Comparison of ENCODE assay signal across 36 mouse cellular contexts in genomic region chr5:114861730-114862129, GRCm38 (mm10). TPM values are rescaled to one million over a fixed set of nuclear protein-coding genes. Genes with fewer than 3 reads are reported as not detected.
A peak's percentile ranks its signal among the peaks of the same experiment; 100 is the strongest.
DNase-seq lines count a peak whose midpoint lies in the region; ATAC-seq and TF ChIP-seq lines count a peak whose summit lies in the region.
"Had no signal": no experiment of that assay in that cellular context is flagged by ENCODE, and none has a peak within 500 bp of the region (broad histone marks: within the 10 kb centered on the region; RNA-seq: fewer than 3 reads in every experiment).

No protein-coding gene starts in this region.

- no peaks in the 10 kb centered on the region for H3K36me3 ChIP-seq in kidney, embryonic 15.5 days
- no peaks in the 10 kb centered on the region for H3K36me3 ChIP-seq in kidney, adult 2 months (ENCODE audit: control insufficient read depth, insufficient read depth, low read length)
- H3K36me3 ChIP-seq: hindbrain, embryonic 12.5 days had no signal

- no peak overlapping the region for H3K27ac ChIP-seq in kidney, embryonic 15.5 days
- H3K27ac ChIP-seq in kidney, adult 2 months (ENCODE audit: insufficient read depth, low read depth, low read length): no peak overlapping the region
- H3K27ac ChIP-seq: hindbrain, embryonic 12.5 days had no signal

- H3K4me2 ChIP-seq in kidney, embryonic 15.5 days: no peak overlapping the region
- H3K4me2 ChIP-seq: hindbrain, embryonic 12.5 days; liver, embryonic 11.5 days had no signal

- H3K4me1 ChIP-seq in kidney, embryonic 15.5 days: peaks cover 12% of the 10 kb centered on the region; the same call in 1 of the 2 replicates
- H3K4me1 ChIP-seq in kidney, adult 2 months (ENCODE audit: control insufficient read depth, insufficient read depth, low read length): peaks cover 3% of the 10 kb centered on the region; the same call in 1 of the 2 replicates

- TF ChIP-seq CTCF in kidney, adult 2 months (conservative IDR thresholded peaks at IDR 0.05; ENCODE audit: insufficient read depth, insufficient read length, low read depth, low read length): no peak

- peak; percentile 34 for DNase-seq in kidney, adult 18-20 months
- peak; percentile 75 for DNase-seq in kidney, adult 2 months
- peak; percentile 63 for DNase-seq in kidney, adult 9 months
- DNase-seq in kidney, postnatal 36 days: peak; percentile 50 to 73
- no peak for DNase-seq in lung, postnatal 25 days (ENCODE audit: low spot score)
- no peak for DNase-seq in heart, postnatal 4 days
- DNase-seq: adrenal gland, adult 8-10 months; B cell, adult 2 months; cerebellum, adult 11-12 months; cerebellum, adult 9-11 months; gastrocnemius, postnatal 10 days; heart, postnatal 14 days; lung, adult 2 months; lung, postnatal 10 days; midbrain, embryonic 14.5 days; retina, postnatal 1 day; right cerebral cortex, postnatal 25 days; thymus, adult 2 months; thymus, postnatal 36 days had no signal

- no peak for ATAC-seq in kidney, embryonic 15.5 days (replicated peaks; ENCODE audit: low FRiP score)
- ATAC-seq: intestine, embryonic 16.5 days had no signal

- H3K9me3 ChIP-seq in kidney, embryonic 15.5 days (replicated peaks): no peaks in the 10 kb centered on the region
- H3K9me3 ChIP-seq: hindbrain, embryonic 12.5 days had no signal

- peaks cover 11% of the 10 kb centered on the region for H3K27me3 ChIP-seq in kidney, embryonic 15.5 days
- no peaks in the 10 kb centered on the region for H3K27me3 ChIP-seq in kidney, adult 2 months (replicated peaks; ENCODE audit: control insufficient read depth, insufficient read depth, low read length)

- H3K9ac ChIP-seq in kidney, embryonic 15.5 days: no peak overlapping the region
- H3K9ac ChIP-seq: hindbrain, embryonic 12.5 days had no signal

- WGBS in kidney, embryonic 15.5 days: 64% methylated on average over 6 of the region's 6 CpGs
- WGBS in kidney, adult 2 months: 28% methylated on average over 6 of the region's 6 CpGs

- TF ChIP-seq POLR2A in kidney, adult 2 months (IDR thresholded peaks at IDR 0.05; ENCODE audit: low read depth, low read length): no peak

- H3K4me3 ChIP-seq in kidney, embryonic 15.5 days (replicated peaks): no peak overlapping the region
- no peak overlapping the region for H3K4me3 ChIP-seq in kidney, adult 2 months (ENCODE audit: insufficient read depth, low read depth, low read length)
- H3K4me3 ChIP-seq: erythroblast, embryonic 14.5 days; hindbrain, embryonic 12.5 days had no signal

RNA-seq across cellular contexts. Expression of gene Gm9936, which starts 3.2 kb away (rescaled TPM):
- 0.06 TPM in 1 of 2 replicates, not detected in the other for polyA plus RNA-seq in kidney, embryonic 15.5 days (2015; fragmentation: Nextera tagmentation; extraction: Ambion mirVana)
- polyA plus RNA-seq in kidney, adult 2 months (2012; rRNA removed): not detected in 2 replicates
- total RNA-seq in heart, postnatal 4 days (2021): not detected
- total RNA-seq: adrenal gland, adult 8-10 months; gastrocnemius, postnatal 10 days; granulocyte monocyte progenitor cell, adult 5-6 weeks; heart, postnatal 14 days; monocyte, adult 5-6 weeks had no signal
- polyA plus RNA-seq: erythroblast, embryonic 14.5 days; heart, embryonic 14.5 days; liver, embryonic 11.5 days; lung, adult 2 months; thymus, adult 2 months had no signal

RNA-seq across cellular contexts. Expression of gene 4930519G04Rik, which starts 8.3 kb away (rescaled TPM):
- not detected in 2 replicates for polyA plus RNA-seq in kidney, embryonic 15.5 days (2015; fragmentation: Nextera tagmentation; extraction: Ambion mirVana)
- not detected in 2 replicates for polyA plus RNA-seq in kidney, adult 2 months (2012; rRNA removed)
- not detected for total RNA-seq in heart, postnatal 4 days (2021)
- total RNA-seq: adrenal gland, adult 8-10 months; gastrocnemius, postnatal 10 days; heart, postnatal 14 days; layer of hippocampus, adult 18-20 months; layer of hippocampus, postnatal 10 days; left cerebral cortex, adult 18-20 months; left cerebral cortex, postnatal 14 days had no signal
- polyA plus RNA-seq: embryonic facial prominence, embryonic 14.5 days; forebrain, embryonic 11.5 days; heart, embryonic 14.5 days; hindbrain, embryonic 12.5 days; intestine, embryonic 16.5 days; limb, embryonic 11.5 days; liver, embryonic 11.5 days; lung, adult 2 months; midbrain, embryonic 14.5 days; neural tube, embryonic 14.5 days; stomach, embryonic 16.5 days; thymus, adult 2 months had no signal

RNA-seq across cellular contexts. Expression of gene Oasl2, which starts 35.0 kb away (rescaled TPM):
- polyA plus RNA-seq in kidney, embryonic 15.5 days (2015; fragmentation: Nextera tagmentation; extraction: Ambion mirVana): 4.2 and 6.2 TPM in 2 replicates
- polyA plus RNA-seq in kidney, adult 2 months (2012; rRNA removed): 10.2 and 11.2 TPM in 2 replicates
- total RNA-seq in heart, postnatal 4 days (2021): 1 to 10 TPM; 2.7 to 2.8 TPM

RNA-seq across cellular contexts. Expression of gene 1500011B03Rik, which starts 38.5 kb away (rescaled TPM):
- polyA plus RNA-seq in kidney, embryonic 15.5 days (2015; fragmentation: Nextera tagmentation; extraction: Ambion mirVana): 102 and 105 TPM in 2 replicates
- 30.2 and 34.7 TPM in 2 replicates for polyA plus RNA-seq in kidney, adult 2 months (2012; rRNA removed)
- total RNA-seq in heart, postnatal 4 days (2021): 10 to 100 TPM; 15.9 to 17.6 TPM

Comparison
In these comparisons a context has a peak if more than half of its experiments do, and no peak if none do; other contexts are left out.
1. DNase-seq: peak in kidney, adult 18-20 months (single experiment), kidney, adult 2 months (single experiment), kidney, adult 9 months (single experiment) and kidney, postnatal 36 days (2 of 2); none in lung, postnatal 25 days (single experiment) and heart, postnatal 4 days (single experiment).